Mouse (Mus musculus) thymus, postnatal 36 days (tissue): ENCODE data around the gene Atp1a2.

Experiments
- DNase-seq, 2 experiments: peaks; one replicate each; pipeline ENCODE4 v3.0.0; 2022; ENCODE audit warnings: mixed read lengths in 2 of 2

Atp1a2 gene

DNA sequence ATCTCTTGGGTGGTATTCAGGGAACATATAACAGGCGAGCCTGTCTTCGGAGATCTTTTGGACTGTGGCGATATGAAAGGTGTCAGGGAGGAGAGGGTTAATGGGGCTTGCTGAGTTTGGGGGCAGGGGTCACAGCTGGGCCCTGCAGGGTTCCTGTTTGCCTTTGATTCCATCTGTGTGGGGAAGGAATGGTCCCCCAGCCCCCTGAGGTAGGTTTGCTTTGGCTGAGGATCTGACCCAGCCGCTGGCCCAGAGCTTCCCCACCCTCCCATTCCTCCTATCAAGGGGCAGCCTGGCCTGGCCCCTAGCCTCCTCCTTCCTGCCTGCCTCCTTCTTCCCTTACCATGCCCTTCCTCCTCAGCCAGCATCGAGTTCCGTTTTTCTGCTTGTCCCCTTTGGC is 5.0 kb upstream of the Atp1a2 start:
- DNase-seq = no peak

DNA sequence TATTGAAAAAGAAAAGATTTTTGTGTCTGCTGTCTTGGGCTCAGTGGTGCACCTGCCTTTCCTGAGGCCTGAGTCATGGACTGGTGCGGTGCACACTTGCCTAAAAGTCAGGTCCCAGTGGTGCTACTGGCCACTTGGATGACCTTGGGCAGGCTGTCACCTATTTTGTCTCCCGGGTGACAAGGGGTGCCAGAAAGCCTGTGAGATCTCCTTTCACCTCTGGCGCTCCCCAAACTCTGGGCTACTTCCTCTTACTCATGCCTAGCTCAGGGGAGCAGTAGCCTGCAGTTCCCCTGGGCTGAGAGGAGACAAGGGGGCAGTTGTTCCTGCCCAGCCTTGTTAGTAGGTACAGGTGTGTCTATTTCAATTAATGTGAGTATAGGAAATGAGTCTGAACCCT is 4.4 kb upstream of the Atp1a2 start:
- DNase-seq = no peak

GRCm38 (mm10) chr1:172301180-172301579 is 3.3 kb upstream of the Atp1a2 start:
- no peak for DNase-seq

DNA sequence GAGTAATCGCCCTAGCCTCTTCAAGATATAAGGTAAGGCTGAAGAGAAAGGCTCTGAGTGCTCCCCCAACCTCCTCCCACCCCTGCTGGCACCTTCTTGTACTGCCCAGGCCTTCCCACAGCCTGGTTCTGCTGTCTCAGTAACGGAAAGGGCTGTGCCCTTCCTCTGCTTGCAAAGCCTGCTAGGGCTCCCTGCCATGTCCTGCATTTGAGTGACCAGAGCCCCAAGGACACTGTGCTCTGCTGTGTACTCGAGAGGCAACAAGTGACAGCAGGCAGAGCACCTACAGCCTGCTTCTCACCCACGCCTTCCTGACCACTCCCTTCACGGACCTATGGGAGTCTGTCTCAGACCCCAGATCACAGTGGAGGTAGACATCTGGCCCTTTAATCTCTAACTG is 2.4 kb upstream of the Atp1a2 start:
- DNase-seq = no peak

- no peak for DNase-seq
Observed at GRCm38 (mm10) chr1:172299528-172299927, 1.7 kb upstream of the Atp1a2 start.

- DNase-seq = no peak
Observed at GRCm38 (mm10) chr1:172296816-172297510, 901 bp downstream of the Atp1a2 start.

DNA sequence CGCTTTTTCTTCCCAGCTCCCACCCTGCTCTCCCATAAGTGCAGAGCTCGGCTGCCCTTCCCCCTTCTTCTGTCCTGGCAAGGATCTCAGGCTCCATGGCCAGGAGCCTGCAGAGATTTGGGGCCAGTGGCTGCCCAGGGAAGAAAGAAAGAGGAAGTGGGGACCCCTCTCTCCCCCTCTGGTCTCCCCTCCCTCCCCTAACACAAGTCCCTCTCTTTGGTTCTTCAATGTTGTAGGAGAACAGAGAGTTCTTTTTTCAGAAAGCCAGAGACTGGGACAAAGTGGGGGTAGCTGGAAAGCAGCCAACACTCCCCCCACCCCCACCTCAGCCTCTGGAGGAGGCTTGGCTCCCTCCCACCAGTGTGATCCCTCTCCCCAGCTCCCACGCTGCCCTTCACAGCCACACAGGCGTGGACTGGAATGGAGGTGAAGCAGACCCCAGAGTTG is 2.1 kb downstream of the Atp1a2 start:
- DNase-seq = no peak

- no peak for DNase-seq
Observed at GRCm38 (mm10) chr1:172293449-172293848, 4.4 kb downstream of the Atp1a2 start.

- no peak for DNase-seq
Observed at GRCm38 (mm10) chr1:172292880-172293279, 5.0 kb downstream of the Atp1a2 start.

- no peak for DNase-seq
Observed at GRCm38 (mm10) chr1:172289617-172289946, 8.3 kb downstream of the Atp1a2 start.

GRCm38 (mm10) chr1:172288900-172289616 is 8.8 kb downstream of the Atp1a2 start:
- no peak for DNase-seq

GRCm38 (mm10) chr1:172286740-172287139 is 11.1 kb downstream of the Atp1a2 start:
- DNase-seq = no peak

- no peak for DNase-seq
Observed at GRCm38 (mm10) chr1:172284221-172284620, 13.6 kb downstream of the Atp1a2 start.

DNA sequence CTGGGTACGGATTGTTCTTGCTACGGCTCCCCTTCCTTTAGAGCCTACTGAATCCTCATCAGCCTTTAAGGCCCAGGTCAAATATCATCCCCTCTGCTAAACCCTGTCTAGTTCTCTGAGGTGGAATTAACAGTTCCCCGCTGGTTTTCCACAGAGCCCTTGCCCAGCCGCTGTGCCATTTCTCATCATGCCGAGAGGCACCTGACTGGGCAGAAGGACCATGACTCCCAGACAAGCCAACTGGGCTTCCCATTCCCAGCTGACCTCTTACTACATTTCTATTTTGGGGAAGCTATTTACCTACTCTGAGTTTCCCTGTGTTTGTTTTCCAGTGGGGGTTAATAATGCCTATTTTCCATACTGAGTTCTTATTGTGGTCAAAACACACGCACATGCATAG is 14.8 kb downstream of the Atp1a2 start:
- no peak for DNase-seq

DNA sequence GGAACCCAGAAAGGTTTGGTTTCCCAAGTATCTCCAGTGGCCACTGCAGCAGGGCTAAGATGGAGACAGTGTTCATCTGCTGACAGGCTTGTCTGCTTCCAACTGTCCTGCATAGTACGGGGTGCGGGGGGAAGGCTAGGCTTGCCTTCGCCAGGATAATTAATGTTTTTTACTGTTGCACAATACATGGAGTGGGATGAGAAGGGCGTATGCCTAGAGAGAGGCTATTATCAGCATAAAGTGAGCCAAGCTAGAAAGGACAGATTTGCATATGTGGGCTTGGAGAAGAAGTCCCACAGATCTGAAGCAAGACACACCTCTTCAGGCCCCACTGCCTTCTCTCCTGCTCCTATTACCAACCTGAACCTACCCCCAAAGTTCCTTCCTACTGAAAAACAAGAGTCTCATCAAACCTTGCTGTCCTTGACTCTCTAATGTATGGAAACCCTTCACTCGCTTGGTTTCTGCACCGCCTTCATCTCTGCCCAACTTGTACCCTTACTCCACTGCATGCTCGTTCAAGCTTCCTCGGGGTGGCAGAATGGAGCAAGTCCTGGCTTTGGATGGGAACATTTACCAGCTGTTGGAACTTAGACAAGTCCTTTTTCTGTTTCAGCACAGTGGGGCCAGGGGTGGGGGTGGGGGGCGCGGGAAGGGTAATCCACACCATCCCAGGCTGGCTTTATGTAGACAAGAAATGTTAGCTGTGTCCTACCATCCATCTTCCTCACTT is 16.2 kb downstream of the Atp1a2 start:
- no peak for DNase-seq

DNA sequence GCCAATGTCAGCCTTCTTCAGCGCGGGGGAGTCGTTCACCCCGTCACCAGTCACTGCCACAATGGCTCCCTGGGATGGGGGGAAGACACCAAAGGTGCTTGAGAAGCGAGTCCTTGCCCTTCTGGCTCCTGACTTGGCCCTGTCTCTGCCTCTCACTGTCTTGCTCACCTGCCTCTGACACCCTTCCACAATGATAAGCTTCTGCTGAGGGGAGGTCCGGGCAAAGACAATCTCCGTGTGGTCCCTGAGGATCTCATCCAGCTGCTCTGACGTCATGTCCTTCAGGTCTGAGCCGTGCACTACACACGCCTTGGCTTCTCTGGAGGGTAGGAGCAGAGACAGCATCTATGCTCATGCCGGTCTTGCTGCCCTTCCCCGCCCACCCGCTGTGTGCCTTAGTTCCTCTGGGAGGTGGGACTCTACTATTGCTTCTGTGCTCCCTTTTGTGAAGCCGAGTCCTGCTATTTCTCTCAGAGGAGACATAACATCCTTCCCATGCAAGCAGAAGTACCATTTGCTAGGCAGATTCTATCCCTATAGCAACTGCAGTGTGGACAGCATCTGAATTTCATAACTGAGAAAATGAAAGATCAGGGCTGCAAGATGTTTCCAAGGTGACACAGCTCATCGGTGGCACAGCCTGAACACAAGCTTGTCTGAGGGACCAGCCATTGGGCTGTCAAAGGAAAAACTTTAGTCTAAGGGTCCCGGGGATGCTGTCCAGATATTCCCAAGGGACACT is 17.9 kb downstream of the Atp1a2 start:
- DNase-seq = no peak

DNA sequence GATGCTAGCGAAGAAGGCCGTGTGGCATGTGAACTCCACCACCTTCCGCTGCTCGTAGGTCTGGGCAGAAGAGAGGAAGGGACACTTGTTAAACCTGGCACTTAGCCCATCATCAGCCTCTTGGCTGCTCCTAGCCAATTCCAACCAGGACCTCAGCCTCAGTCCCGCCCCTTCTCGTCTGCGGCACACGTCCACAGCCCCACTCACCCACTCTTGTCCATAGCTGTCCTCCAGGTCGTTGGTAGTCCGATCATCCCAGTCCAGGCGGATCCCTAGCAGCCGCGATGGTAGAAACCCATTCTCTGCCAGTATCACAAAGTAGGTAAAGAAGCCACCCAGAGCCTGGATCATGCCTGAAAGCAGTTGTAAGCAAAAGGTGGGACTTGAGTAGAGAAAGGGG is 19.5 kb downstream of the Atp1a2 start:
- DNase-seq = no peak

DNA sequence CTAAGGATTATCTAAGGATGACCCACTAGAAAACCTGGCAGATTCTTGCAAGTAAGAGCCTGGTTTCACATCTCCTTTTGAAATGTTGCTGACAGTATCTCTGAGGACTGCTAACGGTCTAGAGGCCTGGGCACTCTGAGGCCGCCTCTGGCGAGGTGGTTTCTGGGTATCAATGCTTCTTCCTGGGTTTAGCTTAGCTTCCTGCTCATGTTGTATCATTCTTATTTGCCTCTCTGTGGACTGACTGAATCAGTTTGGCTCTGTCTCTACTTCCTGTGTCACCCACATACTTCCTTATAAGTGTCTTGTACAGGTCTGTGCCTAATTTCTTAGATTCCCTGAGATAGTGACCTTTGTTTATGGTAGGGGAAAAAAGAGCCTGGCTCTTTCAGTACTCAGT is 20.7 kb downstream of the Atp1a2 start:
- peak in 1 of 2 experiments; percentile 17 for DNase-seq

DNA sequence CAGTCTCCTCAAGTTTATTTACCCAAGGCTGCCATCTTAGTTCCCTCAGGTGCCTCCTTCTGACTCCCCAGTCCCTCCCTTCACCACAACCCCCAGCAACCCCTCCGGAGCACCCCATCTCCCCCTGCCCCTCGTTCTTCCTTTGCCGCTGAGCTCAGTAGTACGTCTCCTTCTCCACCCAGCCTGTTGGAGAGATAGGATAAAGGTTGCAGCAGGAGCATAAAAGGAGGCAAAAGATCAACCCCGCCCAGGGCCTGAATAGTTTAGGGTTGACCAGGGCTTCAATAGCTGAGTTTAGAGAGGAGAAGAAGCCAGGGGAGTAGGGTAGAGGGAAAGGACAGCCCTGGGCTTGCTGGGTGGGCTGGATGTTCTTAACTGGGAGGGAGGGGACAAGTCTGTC is 23.3 kb downstream of the Atp1a2 start:
- no peak for DNase-seq

DNA sequence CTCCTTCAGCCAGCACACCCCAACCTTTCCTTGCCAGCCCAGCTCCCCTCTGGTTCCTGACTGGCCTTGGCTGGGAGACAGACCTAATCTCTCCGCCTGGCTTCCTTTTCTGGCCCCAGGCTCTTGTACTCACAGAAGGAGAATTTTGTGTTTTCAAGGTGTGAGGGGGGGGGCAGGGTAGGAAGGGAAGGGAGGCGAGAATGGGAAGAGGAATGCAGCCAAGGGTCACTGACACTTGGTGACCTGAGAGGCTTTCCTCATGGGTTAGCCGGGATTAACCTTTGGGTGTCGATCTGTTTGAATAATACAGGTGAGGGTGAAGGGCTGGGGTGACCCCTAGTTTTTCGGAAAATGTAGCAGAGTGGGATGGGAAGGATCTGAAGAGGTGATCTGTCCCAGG is 23.7 kb downstream of the Atp1a2 start:
- DNase-seq = no peak

GRCm38 (mm10) chr1:172273386-172273785 is 24.5 kb downstream of the Atp1a2 start:
- DNase-seq = no peak

DNA sequence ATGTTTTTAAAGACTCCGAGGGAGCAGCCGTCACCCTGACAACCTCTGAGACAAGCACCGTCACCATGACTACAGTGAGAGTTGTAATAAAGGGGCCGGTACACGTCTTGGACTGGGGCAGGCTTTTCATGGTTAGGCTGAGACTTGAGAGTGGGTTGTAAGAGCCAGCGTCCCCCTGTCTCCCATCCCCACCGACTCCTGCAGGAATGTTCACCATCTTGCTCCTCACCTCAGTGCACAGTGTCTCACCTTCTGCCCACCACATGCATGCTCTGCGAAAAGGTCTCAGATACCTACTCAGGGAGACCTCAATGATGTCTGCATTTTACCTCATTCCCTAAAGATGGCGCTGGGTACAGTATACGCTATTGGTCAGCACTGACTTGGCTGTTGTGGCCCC is 26.1 kb downstream of the Atp1a2 start:
- no peak for DNase-seq

- DNase-seq = no peak
Observed at GRCm38 (mm10) chr1:172271208-172271607, 26.7 kb downstream of the Atp1a2 start.
